Mouse (Mus musculus): ENCODE data around the gene Il2. TPM values are rescaled to one million over a fixed set of nuclear protein-coding genes. Genes with fewer than 3 reads are reported as not detected.

Gene Il2
- polyA plus RNA-seq, 1 experiment from 2014 or later, result 0.53 TPM

DNA sequence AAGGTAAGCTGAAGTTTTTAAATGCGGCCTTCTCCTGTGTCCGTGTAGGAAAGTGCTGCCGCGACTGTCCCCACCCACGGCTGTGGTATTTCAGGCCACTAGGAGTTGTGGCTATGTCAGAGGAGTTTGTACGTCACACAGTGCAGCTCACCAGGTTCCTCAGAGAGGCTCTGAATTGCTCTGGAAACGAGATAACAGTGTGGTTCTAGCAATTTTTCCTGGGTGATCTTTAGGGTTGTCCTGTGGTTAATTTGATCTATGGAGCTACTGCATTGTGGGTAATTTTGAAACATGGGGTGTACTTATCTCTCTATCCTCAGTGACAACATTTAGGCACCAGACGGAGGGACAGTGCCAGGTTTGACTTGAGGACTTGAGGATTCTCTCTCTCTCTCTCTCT, 31.3 kb upstream of the Il2 start:
- H3K4me3 ChIP-seq (ENCODE audit: low read depth, low read length), result no peak overlapping the region
- no peak overlapping the region for H3K9ac ChIP-seq (ENCODE audit: low read length)
- H3K27ac ChIP-seq (replicated peaks), result no peak overlapping the region
- H3K36me3 ChIP-seq (ENCODE audit: control insufficient read depth, insufficient read depth, low read length), result no peaks in the 10 kb centered on the region
- no peak for ATAC-seq (ENCODE audit: low FRiP score, low TSS enrichment)
- no peak for DNase-seq (ENCODE audit: low spot score)
- no peaks in the 10 kb centered on the region for H3K27me3 ChIP-seq (ENCODE audit: control insufficient read depth, insufficient read depth, low read length)
- 63% methylated on average over 8 of the region's 8 CpGs for WGBS
- no peaks in the 10 kb centered on the region for H3K9me3 ChIP-seq (ENCODE audit: control insufficient read depth, low read length)
- TF ChIP-seq CTCF (IDR thresholded peaks at IDR 0.05; ENCODE audit: low read depth), result no peak
- no peak for TF ChIP-seq EP300 (optimal IDR thresholded peaks at IDR 0.05)
- H3K4me1 ChIP-seq (replicated peaks; ENCODE audit: control insufficient read depth, insufficient read depth), result no peaks in the 10 kb centered on the region
- no peak overlapping the region for H3K4me2 ChIP-seq (replicated peaks; ENCODE audit: low read depth)

DNA sequence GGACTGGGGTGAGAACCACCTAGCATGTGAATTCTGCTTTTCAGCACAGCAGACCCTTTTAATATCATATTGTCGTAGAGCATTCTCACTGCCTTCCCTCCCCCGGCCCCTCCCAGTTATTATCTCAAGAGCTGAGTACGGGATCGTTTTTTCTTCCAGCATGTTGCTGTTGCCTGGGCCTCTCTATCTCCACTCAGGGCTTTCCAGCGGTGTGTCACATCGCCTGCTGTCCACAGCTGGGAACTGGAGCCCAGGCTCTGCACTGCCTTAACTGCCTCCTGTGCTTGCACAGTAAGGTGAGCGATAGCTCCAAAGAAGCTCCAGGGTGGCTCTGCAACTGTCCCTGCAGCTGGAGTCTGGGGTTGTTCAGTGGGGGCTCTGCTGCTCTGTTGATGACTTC, 28.6 kb upstream of the Il2 start:
- 62% methylated on average over 7 of the region's 7 CpGs for WGBS
- TF ChIP-seq CTCF (IDR thresholded peaks at IDR 0.05; ENCODE audit: low read depth) (no peak), EP300 (optimal IDR thresholded peaks at IDR 0.05) (no peak)
- Histone ChIP-seq H3K4me1 (replicated peaks; ENCODE audit: control insufficient read depth, insufficient read depth) (no peaks in the 10 kb centered on the region), H3K36me3 (ENCODE audit: control insufficient read depth, insufficient read depth, low read length) (no peaks in the 10 kb centered on the region), H3K9ac (ENCODE audit: low read length) (no peak overlapping the region), H3K4me3 (ENCODE audit: low read depth, low read length) (no peak overlapping the region), H3K27ac (replicated peaks) (no peak overlapping the region), H3K9me3 (ENCODE audit: control insufficient read depth, low read length) (no peaks in the 10 kb centered on the region), H3K4me2 (replicated peaks; ENCODE audit: low read depth) (no peak overlapping the region), H3K27me3 (ENCODE audit: control insufficient read depth, insufficient read depth, low read length) (no peaks in the 10 kb centered on the region)
- DNase-seq (ENCODE audit: low spot score), result no peak
- ATAC-seq (ENCODE audit: low FRiP score, low TSS enrichment), result no peak

DNA sequence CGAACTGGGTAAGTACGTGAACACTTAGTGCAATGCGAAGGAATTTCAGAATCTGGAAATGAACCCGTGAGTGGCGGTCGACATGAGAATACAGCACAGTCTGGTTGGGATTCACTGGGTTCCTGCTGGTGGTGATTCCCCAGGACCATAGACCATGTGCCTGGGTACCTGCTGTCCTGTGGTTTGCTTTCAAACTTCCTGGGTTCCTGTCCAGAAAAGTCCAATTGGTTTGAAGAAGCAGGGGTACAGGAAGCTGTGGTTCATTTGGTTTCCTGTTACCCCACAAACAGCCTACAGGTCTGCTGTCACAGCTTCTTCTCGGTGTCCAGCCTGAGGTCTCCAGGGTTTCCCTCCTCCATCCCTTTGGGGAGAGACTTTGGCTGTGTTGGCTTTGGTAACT, 27.2 kb upstream of the Il2 start:
- H3K27ac ChIP-seq (replicated peaks), result no peak overlapping the region
- WGBS, result 91% methylated on average over 7 of the region's 7 CpGs
- no peak for ATAC-seq (ENCODE audit: low FRiP score, low TSS enrichment)
- no peak overlapping the region for H3K4me2 ChIP-seq (replicated peaks; ENCODE audit: low read depth)
- DNase-seq (ENCODE audit: low spot score), result no peak
- H3K36me3 ChIP-seq (ENCODE audit: control insufficient read depth, insufficient read depth, low read length), result no peaks in the 10 kb centered on the region
- TF ChIP-seq CTCF (IDR thresholded peaks at IDR 0.05; ENCODE audit: low read depth), result no peak
- no peak for TF ChIP-seq EP300 (optimal IDR thresholded peaks at IDR 0.05)
- H3K4me1 ChIP-seq (replicated peaks; ENCODE audit: control insufficient read depth, insufficient read depth), result no peaks in the 10 kb centered on the region
- H3K27me3 ChIP-seq (ENCODE audit: control insufficient read depth, insufficient read depth, low read length), result no peaks in the 10 kb centered on the region
- H3K9me3 ChIP-seq (ENCODE audit: control insufficient read depth, low read length), result no peaks in the 10 kb centered on the region
- H3K4me3 ChIP-seq (ENCODE audit: low read depth, low read length), result no peak overlapping the region
- H3K9ac ChIP-seq (ENCODE audit: low read length), result no peak overlapping the region

DNA sequence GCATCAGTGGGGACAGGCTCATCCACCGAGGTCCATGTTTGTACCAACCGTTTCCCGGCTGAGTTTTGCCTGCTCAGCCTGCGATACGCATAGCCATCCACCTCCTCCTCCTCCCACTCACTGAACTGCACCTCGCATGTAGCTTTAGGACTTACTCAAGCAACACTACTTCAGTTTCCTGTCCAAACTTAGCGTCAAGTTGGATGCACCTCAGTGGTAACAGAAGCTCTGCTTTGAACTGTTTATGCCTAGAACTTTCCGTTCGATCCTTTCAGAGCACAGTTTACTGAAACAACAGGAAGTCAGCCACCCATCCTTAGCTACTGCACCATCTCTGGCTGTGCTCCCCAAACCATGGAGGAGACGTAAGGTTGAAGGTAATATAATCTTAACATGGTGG, 26.5 kb upstream of the Il2 start:
- Histone ChIP-seq H3K27me3 (ENCODE audit: control insufficient read depth, insufficient read depth, low read length) (no peaks in the 10 kb centered on the region), H3K4me3 (ENCODE audit: low read depth, low read length) (no peak overlapping the region), H3K9ac (ENCODE audit: low read length) (no peak overlapping the region), H3K4me2 (replicated peaks; ENCODE audit: low read depth) (no peak overlapping the region), H3K36me3 (ENCODE audit: control insufficient read depth, insufficient read depth, low read length) (no peaks in the 10 kb centered on the region), H3K9me3 (ENCODE audit: control insufficient read depth, low read length) (no peaks in the 10 kb centered on the region), H3K4me1 (replicated peaks; ENCODE audit: control insufficient read depth, insufficient read depth) (no peaks in the 10 kb centered on the region), H3K27ac (replicated peaks) (no peak overlapping the region)
- ATAC-seq (ENCODE audit: low FRiP score, low TSS enrichment) (no peak), DNase-seq (ENCODE audit: low spot score) (no peak)
- no peak for TF ChIP-seq CTCF (IDR thresholded peaks at IDR 0.05; ENCODE audit: low read depth)
- no peak for TF ChIP-seq EP300 (optimal IDR thresholded peaks at IDR 0.05)
- 70% methylated on average over 10 of the region's 10 CpGs for WGBS

GRCm38 (mm10) chr3:37146810-37147209, 21.1 kb upstream of the Il2 start:
- H3K4me2 ChIP-seq (replicated peaks; ENCODE audit: low read depth), result no peak overlapping the region
- H3K9ac ChIP-seq (ENCODE audit: low read length), result no peak overlapping the region
- no peaks in the 10 kb centered on the region for H3K27me3 ChIP-seq (ENCODE audit: control insufficient read depth, insufficient read depth, low read length)
- no peaks in the 10 kb centered on the region for H3K36me3 ChIP-seq (ENCODE audit: control insufficient read depth, insufficient read depth, low read length)
- no peak for ATAC-seq (ENCODE audit: low FRiP score, low TSS enrichment)
- H3K9me3 ChIP-seq (ENCODE audit: control insufficient read depth, low read length), result no peaks in the 10 kb centered on the region
- WGBS, result 70% methylated on average over 7 of the region's 7 CpGs
- H3K4me1 ChIP-seq (replicated peaks; ENCODE audit: control insufficient read depth, insufficient read depth), result no peaks in the 10 kb centered on the region
- H3K4me3 ChIP-seq (ENCODE audit: low read depth, low read length), result no peak overlapping the region
- no peak for TF ChIP-seq CTCF (IDR thresholded peaks at IDR 0.05; ENCODE audit: low read depth)
- TF ChIP-seq EP300 (optimal IDR thresholded peaks at IDR 0.05), result no peak
- DNase-seq (ENCODE audit: low spot score), result no peak
- H3K27ac ChIP-seq (replicated peaks), result no peak overlapping the region

DNA sequence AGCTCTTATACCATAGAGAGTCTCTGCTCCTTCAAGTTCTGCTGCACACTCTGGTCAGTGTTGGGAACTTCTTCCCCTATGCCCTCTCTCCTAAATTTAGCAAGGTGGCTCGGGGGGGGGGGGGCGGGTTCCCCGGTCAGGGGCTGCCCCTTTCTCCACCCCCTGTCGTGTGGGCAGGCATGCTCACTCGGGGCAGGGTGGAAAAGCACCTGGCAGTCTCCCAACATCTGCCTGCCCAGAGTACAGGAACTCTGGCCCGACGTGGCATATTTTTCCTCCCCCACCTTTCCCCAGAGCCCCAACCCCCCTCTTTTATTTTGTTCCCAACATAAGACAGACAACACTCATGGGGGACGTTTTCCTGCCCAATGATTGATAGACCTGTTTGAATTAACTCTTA, 20.6 kb upstream of the Il2 start:
- Histone ChIP-seq H3K4me3 (ENCODE audit: low read depth, low read length) (no peak overlapping the region), H3K4me2 (replicated peaks; ENCODE audit: low read depth) (no peak overlapping the region), H3K4me1 (replicated peaks; ENCODE audit: control insufficient read depth, insufficient read depth) (no peaks in the 10 kb centered on the region), H3K9me3 (ENCODE audit: control insufficient read depth, low read length) (no peaks in the 10 kb centered on the region), H3K27me3 (ENCODE audit: control insufficient read depth, insufficient read depth, low read length) (no peaks in the 10 kb centered on the region), H3K27ac (replicated peaks) (no peak overlapping the region), H3K9ac (ENCODE audit: low read length) (no peak overlapping the region), H3K36me3 (ENCODE audit: control insufficient read depth, insufficient read depth, low read length) (no peaks in the 10 kb centered on the region)
- 0 out of 2 replicates have a peak, but pooled peaks have one; percentile 24 for ATAC-seq (ENCODE audit: low FRiP score, low TSS enrichment)
- 20% methylated on average over 7 of the region's 8 CpGs for WGBS
- DNase-seq (ENCODE audit: low spot score), result no peak
- TF ChIP-seq CTCF (IDR thresholded peaks at IDR 0.05; ENCODE audit: low read depth), result no peak
- no peak for TF ChIP-seq EP300 (optimal IDR thresholded peaks at IDR 0.05)

All from stomach, postnatal 0 days (tissue).